Mouse (Mus musculus) fibroblast of lung, adult 2 months (primary cell): ENCODE data around the gene Gm49395.

Experiments
- DNase-seq: peaks from one replicate; pipeline ENCODE4 v3.0.0-alpha.2; 2011; ENCODE audit warnings: low read depth

The Gm49395 gene

GRCm38 (mm10) chr13:115050660-115051559 is 50.8 kb downstream of the Gm49395 start:
- no peak for DNase-seq

GRCm38 (mm10) chr13:115042652-115043051 is 59.1 kb downstream of the Gm49395 start:
- no peak for DNase-seq

DNA sequence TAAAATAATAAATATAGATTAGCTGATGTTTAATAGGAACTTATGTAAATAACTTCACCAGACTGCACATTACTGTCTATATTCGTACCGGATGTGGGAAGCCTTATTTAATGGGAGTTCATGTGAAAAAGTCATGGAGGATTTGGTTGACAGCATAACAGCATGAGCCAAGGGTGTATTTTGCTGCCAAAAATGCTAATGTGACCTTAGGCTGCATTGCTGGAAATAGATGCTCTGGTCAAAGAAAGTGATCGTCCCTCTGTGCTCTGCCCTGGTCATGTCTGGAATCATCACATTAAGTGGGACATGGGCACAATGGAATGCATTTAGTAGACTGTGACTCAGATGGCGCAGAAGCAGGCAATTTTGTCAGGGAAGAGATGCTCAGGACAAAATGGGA is 64.4 kb downstream of the Gm49395 start:
- DNase-seq: no peak

- DNase-seq: no peak
These were observed 66.3 kb downstream of the Gm49395 start for GRCm38 (mm10) chr13:115035387-115035786.

- DNase-seq: no peak
These were observed 68.6 kb downstream of the Gm49395 start for GRCm38 (mm10) chr13:115033135-115033534.

DNA sequence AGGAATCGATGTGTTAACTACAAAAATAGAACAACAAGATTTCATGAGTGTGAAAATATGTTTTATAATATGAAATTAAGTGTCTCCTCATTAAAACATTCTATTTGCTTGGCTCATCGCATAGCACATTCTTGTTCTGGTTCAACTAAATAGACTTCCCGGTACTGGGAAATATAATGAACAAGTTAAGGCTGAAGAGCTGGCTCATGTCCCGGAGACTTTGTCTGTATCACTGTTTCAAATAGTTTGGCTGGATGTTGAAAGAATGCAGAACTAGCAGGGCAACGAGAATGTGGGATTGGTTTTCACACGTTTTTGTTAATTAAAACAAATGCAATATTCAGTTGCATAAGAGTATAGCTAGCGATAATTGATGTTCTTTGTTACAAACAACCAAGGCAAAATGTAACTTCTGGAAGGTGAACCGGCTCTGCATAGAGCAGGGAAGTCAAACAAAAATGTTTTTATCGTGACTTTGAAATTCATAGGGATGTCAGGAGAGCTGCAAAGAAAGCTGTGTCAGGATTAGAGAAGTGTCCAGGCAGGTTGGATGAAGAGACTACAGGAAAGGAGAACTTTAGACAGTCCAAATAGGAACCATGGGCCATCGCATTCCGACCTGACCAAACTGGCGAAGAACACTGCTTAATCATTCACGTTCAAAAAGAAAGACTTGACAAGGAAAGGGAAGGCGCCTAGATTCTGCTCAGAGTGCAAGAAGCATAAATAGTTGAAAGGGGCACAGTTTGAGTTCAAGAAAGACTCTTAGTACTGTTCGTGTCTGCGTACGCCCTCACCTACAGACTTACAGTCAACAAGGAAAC is 70.3 kb downstream of the Gm49395 start:
- DNase-seq: no peak

GRCm38 (mm10) chr13:115025394-115025793 is 76.3 kb downstream of the Gm49395 start:
- no peak for DNase-seq

- no peak for DNase-seq
These were observed 79.5 kb downstream of the Gm49395 start for GRCm38 (mm10) chr13:115022117-115022787.

DNA sequence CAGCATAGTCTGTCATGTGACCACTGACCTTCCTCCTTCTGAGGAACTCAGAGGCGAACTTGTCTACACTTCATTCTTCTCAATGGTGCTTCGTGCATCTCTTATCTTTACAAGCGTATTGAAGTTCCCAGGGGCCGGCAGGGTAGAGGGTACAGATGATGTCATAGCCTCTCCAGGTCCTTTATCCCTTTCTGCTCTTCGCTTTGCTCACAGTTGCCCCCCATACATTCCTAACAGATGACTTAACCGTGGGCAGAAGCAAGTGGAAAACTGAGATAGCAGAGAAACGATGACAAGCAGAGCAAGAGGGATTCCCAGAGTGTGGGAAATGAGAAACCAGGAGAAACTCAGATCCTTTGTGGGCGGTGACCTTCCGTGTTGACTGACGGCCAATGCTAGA is 80.3 kb downstream of the Gm49395 start:
- DNase-seq: no peak

GRCm38 (mm10) chr13:115020727-115021126 is 81.0 kb downstream of the Gm49395 start:
- no peak for DNase-seq

DNA sequence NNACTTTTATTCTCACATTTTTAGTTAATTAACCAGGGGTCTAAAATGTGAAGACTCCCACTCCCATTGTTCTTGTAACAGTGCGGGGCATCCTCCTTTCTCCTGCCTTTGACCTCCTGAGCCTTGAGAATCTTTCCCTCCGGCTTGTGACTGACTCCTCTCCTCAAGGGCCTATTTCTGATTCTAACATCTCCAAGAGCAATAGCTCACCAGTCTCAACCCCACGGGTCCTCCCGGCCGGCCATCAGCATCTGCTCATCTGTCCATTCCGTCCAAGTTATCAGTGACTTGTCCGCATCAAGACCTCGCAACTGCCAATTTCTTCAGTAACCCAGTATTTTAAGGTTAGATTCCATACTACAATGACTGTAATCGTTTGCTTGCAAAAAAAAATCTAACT is 84.2 kb downstream of the Gm49395 start:
- no peak for DNase-seq

- DNase-seq: no peak
These were observed 90.2 kb downstream of the Gm49395 start for GRCm38 (mm10) chr13:115011547-115011946.

- peak; percentile 13 for DNase-seq
These were observed 95.4 kb downstream of the Gm49395 start for GRCm38 (mm10) chr13:115006213-115006835.

- no peak for DNase-seq
These were observed 96.4 kb downstream of the Gm49395 start for GRCm38 (mm10) chr13:115005342-115005741.

DNA sequence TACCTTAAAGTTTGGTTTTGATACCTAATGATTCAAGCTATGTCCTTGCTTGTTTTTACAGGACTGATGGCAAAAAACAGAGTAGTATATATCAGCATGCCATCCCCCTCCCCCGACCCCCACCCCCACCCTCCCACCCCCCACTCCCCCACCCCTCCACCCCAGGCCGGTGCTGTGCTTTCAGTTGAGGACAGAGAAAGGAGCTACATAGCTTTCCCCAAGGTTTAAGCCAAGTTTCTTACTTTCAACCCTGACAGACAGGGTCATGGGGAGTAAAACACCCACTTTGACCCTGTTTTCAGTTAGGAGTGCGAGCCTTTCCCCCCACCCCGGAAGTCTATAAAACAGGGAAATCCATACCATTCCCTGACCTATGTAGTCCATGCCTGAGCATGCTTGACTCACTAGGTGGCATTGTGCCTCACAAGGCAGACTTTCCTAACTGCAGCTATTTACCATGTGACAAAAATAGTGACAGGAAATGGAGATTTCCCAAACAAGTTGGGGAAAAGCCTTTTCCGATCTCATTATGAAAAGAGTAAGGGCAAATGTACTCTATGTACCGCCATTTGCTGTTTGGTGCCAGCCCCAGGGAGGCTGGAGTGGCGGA is 98.2 kb downstream of the Gm49395 start:
- no peak for DNase-seq

DNA sequence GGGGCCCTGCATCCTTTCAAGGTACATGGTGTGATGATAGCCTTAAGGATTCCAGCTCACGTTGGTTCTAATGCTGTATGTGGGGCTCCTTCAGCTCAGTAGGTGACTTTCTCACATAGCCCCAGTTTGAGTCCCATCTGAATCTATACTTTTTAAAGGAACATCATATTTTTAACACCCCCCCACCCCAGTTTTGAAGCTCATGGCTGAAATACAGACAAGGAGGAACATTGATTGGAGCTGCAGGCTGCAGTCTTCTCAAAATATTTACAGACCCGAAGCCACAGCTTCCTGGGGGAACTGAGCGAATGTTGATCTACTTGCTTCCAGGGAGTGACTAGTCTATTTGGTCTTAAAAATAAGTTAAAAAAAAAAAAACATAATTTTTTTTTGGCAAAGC is 98.9 kb downstream of the Gm49395 start:
- no peak for DNase-seq

- no peak for DNase-seq
These were observed 99.6 kb downstream of the Gm49395 start for GRCm38 (mm10) chr13:115002155-115002554.

DNA sequence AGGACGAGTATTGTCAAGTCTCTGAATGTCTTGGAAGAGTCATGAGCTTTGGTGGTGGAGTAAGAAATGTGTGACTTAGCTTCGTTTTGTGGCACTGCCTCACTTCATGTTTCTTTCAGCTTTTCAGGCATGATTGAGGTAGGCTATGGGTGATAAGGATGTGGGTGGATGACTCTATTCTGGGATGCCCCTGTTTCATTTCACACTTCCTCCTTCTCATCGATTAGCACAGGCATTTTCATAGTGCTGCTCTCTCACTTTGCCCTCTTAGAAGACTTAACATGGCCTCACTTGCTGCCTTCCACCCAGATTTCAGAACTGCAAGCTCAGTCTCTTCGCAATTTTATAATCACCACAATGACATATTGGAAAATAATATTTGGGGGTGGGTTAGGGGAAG is 102.1 kb downstream of the Gm49395 start:
- no peak for DNase-seq

DNA sequence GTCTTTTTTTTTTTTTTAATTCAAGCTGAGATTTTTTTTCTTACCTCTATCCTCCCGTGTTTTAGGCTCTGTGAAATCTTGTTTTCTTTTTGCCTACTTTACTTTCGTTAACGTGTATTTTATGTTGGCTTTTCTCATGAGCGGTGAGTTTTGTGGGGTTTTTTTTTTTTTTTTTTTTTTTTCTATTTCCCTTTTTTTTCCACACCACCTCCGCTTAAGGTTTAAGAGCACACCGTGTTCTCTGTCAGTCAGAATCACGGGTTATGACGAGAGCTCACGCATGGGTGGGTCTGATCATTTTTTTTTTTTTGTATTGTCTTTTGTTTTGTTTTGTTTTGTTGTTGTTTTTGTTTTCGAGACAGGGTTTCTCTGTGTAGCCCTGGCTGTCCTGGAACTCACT is 103.6 kb downstream of the Gm49395 start:
- DNase-seq: no peak

- DNase-seq: no peak
These were observed 109.3 kb downstream of the Gm49395 start for GRCm38 (mm10) chr13:114992260-114993014.

DNA sequence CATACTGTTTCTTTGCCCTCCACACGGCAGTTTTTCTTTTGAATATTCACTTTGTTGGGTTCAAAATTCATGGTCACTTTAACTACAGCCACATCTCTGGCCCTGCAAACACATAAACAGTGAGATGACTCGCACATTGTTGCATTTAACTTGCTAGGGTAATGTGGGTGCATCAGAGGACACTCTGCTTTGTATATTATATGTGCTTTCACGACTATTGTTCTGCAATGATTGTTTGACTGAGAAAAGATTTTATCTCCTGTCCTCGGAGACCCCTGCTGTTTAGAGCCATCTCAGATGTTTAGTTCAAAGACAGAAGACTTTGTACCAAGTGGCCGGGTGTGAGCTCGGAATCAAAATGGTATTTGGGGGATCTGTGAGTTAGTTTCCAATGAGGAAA is 114.1 kb downstream of the Gm49395 start:
- no peak for DNase-seq
